Mouse (Mus musculus): ENCODE data around the gene Opcml. TPM values are rescaled to one million over a fixed set of nuclear protein-coding genes. Genes with fewer than 3 reads are reported as not detected.
A peak's percentile ranks its signal among the peaks of the same experiment; 100 is the strongest.

The Opcml gene
- total RNA-seq, 2 experiments from 2014 or later, result 263 to 264 TPM

GRCm38 (mm10) chr9:28255128-28255904, 464.7 kb downstream of the Opcml start:
- DNase-seq, result no peak

GRCm38 (mm10) chr9:28255905-28256268, 465.3 kb downstream of the Opcml start:
- DNase-seq, result no peak

GRCm38 (mm10) chr9:28261078-28261753, 470.6 kb downstream of the Opcml start:
- DNase-seq, result peak; percentile 64 to 66

DNA sequence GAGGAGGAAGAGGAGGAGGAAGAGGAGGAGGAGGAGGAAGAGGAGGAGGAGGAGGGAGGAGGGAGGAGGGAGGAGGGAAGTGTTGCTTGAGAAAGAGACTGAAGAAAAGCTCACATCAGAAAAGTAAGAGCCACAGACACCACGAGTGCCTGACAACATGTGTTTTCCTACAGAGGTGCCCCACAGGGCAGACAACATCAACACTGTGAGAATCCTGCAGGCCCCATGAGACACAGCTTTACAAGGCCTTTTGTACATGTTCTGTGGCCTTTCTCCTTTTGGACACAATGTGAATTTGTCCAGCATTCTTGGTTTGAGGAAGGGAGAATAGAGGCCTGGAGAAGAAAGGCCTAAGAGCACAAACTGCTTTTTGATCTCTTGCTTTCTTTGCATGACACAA, 471.4 kb downstream of the Opcml start:
- no peak for DNase-seq

- DNase-seq, result no peak
Measured at GRCm38 (mm10) chr9:28262896-28263295, 472.3 kb downstream of the Opcml start.

DNA sequence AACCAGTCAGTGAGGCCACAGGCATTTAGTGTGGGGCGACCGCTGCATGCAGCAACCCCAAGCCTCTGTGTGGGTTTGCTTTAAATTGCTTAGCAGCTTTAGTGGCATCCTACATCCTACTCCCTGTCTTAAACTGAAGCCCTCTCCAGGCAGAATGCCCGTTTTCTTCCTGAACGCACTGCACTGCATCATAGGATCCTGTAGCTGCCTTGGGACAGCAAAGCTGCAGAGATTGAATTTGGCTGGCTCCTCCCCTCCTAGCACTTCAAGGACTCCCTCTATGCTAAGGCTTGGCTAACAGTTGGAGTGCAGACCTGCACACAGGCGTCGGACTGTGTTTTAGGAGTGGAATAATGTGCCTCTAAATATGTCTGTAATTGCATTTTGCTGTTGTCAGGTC, 474.2 kb downstream of the Opcml start:
- no peak for DNase-seq

- no peak for DNase-seq
Measured at GRCm38 (mm10) chr9:28273816-28274215, 483.2 kb downstream of the Opcml start.

- no peak for DNase-seq
Measured at GRCm38 (mm10) chr9:28278555-28278954, 488.0 kb downstream of the Opcml start.

DNA sequence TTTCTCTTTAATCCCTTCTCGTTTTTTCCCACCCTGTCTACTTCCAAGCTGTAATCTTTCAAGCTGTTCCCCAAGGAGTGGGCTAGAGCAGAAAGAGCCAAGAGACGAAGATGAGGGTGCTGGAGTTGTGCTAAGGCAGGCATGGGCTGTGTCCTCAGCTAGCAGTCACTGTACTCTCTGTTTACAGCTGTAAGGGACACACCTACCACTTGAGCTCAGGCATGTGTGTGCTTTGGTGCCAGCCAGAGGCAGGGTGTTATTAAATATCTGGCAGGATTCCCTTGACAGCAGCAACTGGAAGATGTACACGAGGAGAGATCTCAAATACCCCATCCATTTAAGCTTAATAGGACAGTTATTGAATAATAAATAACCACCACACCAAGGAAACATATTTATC, 490.4 kb downstream of the Opcml start:
- no peak for DNase-seq

GRCm38 (mm10) chr9:28281571-28281970, 491.0 kb downstream of the Opcml start:
- no peak for DNase-seq

DNA sequence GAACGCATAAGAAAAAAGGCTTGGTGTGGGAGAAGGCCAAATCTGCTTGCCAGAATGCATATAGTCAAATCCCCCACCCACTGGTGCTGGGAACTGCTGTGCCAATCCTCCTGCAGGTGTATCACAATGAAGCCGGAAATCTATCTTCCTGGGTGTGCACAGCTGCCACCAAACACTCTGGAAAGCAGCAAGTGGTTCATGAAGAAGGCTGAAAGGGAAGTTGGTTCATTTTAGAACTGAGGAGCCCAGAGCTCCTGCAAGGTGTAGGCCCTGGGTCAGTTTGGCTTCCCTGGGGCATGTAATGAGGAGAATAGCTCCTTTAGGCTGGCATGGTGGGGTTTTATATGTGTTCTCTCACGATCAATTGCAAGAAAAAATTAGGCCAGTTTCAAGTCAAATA, 494.4 kb downstream of the Opcml start:
- DNase-seq, result no peak

- DNase-seq, result no peak
Measured at GRCm38 (mm10) chr9:28286384-28286783, 495.8 kb downstream of the Opcml start.

- no peak for DNase-seq
Measured at GRCm38 (mm10) chr9:28287485-28287884, 496.9 kb downstream of the Opcml start.

DNA sequence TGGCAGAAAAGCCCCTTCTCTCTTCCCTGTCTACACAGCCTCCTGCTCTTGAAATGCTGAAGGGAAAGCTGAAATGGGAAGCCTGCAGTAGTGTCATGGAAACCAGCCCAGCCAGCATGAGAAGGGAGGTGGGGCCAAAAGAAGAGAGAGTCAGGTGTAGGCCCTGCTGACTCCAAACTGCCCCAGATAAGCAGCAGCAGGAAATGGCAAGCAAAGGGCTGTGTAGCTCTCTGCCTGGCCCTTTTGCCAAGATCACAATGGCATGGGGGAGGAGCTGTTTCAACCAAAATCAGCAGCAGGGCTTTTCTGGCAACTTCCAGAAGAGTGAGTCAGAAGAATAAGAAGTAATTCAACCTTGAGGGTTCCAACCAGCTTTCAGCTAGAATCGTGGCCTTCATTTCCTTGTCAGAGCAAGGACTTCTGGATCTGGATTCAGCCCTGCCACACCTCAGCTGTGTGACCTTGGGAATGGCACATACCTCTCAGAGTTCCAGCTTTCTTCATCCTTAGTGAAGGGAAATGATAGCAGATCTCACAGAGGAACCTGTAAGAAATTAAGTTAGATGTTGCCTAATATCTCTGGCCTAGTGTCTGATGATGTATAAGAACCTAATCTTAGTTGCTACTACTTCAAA, 499.2 kb downstream of the Opcml start:
- no peak for DNase-seq

- DNase-seq, result no peak
Measured at GRCm38 (mm10) chr9:28303659-28304058, 513.1 kb downstream of the Opcml start.

DNA sequence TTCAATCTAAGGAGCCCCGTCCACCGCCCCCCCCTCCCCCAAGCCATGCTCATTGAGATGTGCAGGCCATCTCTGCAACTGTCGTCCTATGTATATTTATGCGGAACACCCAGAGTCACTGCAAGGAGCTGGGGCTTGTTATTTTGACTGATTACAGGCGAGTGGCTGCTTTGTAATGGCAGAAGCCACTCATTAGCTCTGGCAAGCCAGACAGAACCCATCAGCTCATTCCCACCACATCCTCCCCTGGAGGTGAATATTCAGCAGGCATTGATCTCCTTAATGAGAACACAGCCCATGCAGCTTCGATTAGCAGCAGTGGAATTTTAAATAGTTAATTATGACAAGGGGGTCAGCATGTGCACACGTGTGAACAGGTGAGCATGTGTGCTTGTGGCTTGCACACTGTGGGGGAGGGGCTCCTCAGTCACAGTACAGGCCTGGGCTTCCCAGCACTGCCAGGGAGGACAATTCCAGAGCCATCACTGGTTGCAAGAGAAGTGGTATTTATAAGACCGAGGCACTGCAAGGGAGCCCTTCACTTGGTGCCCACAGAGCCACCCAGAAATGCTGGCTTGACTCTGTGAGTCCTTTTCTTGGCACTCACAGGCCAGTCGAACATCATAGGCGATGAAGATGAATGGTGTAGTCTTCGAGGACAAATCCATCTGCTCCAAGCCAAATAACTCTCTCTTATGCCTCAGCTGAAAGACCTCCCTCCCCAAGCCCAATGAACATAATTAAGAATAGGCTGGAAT, 516.0 kb downstream of the Opcml start:
- DNase-seq, result no peak

GRCm38 (mm10) chr9:28307122-28307430, 516.5 kb downstream of the Opcml start:
- DNase-seq, result no peak

- DNase-seq, result no peak
Measured at GRCm38 (mm10) chr9:28307481-28308050, 517.0 kb downstream of the Opcml start.

DNA sequence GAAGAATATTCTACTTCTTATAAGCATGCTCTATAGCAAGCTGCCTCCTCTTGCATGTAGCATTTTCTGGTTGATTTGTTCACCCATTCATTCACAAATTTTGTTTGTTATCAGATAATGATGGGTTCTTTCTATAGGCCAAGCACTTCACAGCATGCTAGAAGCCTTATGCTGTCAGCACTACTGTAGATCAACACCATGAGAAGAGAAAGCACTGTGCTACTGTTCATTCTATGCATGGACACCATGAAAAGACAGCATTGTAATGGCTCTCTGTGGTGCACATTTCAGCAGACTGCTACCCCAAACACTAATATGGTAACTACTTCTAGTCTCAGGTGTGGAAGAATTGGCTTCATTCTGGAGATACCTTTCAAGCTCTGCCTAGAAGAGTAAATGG, 527.3 kb downstream of the Opcml start:
- no peak for DNase-seq

GRCm38 (mm10) chr9:28319021-28319755, 528.6 kb downstream of the Opcml start:
- no peak for DNase-seq

GRCm38 (mm10) chr9:28319802-28320201, 529.2 kb downstream of the Opcml start:
- DNase-seq, result no peak

GRCm38 (mm10) chr9:28327985-28328384, 537.4 kb downstream of the Opcml start:
- peak in 1 of 2 experiments; percentile 28 for DNase-seq
